7 mouse cellular contexts compared by ENCODE assay signal in the genomic region with DNA sequence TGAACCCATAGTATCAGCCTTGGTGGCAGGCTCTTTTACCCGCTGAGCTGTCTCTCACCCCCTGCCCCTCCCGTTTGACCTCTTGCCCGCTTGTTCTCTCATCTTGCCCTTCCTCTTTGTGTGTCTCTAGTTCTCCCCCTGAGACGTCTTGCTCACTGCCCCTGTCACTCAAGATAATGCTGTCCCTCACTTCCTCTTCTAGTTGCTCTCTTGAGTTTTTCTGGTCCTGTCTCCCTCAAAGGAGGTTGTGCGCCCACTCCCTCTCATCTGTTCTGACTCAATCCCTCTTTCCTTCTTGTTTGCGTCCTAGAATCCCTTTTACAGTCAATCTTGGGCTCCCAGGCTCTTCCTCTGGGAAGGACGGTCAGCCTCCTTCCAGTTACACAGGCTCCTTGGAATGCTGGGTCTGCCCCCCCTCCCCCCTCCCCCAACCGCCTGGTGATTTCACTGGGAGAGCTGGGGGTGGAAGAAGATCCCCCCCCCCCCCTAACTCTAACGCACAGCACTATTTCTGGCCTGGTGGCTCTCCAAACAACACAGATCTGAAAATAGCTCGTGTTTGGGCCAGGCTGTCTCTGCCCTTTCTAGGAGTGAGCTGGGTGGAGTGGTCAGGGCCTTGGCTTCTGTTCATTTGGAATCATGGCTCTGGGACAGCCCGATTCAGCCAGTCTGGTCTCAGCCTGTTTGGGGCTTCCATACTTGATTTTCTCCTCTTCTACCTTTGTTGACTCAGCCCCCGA. TPM values are rescaled to one million over a fixed set of nuclear protein-coding genes. Genes with fewer than 3 reads are reported as not detected.
A peak's percentile ranks its signal among the peaks of the same experiment; 100 is the strongest.
DNase-seq lines count a peak whose midpoint lies in the region; ATAC-seq and TF ChIP-seq lines count a peak whose summit lies in the region.

No protein-coding gene starts in this region.

- H3K4me2 ChIP-seq in midbrain, embryonic 11.5 days: no peak overlapping the region

- H3K4me3 ChIP-seq in kidney, adult 2 months (ENCODE audit: insufficient read depth, low read depth, low read length): no peak overlapping the region
- H3K4me3 ChIP-seq in midbrain, embryonic 11.5 days (ENCODE audit: low read depth, low read length): no peak overlapping the region

- no peaks in the 10 kb centered on the region for H3K27me3 ChIP-seq in kidney, adult 2 months (replicated peaks; ENCODE audit: control insufficient read depth, insufficient read depth, low read length)
- no peaks in the 10 kb centered on the region for H3K27me3 ChIP-seq in midbrain, embryonic 11.5 days (ENCODE audit: control insufficient read depth, insufficient read depth, low read length)

- H3K27ac ChIP-seq in kidney, adult 2 months (ENCODE audit: insufficient read depth, low read depth, low read length): peak overlapping the region; percentile 57
- H3K27ac ChIP-seq in midbrain, embryonic 11.5 days (ENCODE audit: low read depth, low read length): no peak overlapping the region

- H3K9ac ChIP-seq in midbrain, embryonic 11.5 days (ENCODE audit: low read length): no peak overlapping the region

- TF ChIP-seq POLR2A in kidney, adult 2 months (IDR thresholded peaks at IDR 0.05; ENCODE audit: low read depth, low read length): no peak

- peak; percentile 97 for ATAC-seq in megakaryocyte, adult 5-6 weeks (ENCODE audit: poor library complexity, severe bottlenecking)
- no peak for ATAC-seq in midbrain, embryonic 11.5 days (ENCODE audit: low FRiP score)

- WGBS in kidney, adult 2 months: 48% methylated on average over 12 of the region's 12 CpGs
- 52% methylated on average over 12 of the region's 12 CpGs for WGBS in midbrain, embryonic 11.5 days

- peaks cover 20% of the 10 kb centered on the region for H3K4me1 ChIP-seq in kidney, adult 2 months (ENCODE audit: control insufficient read depth, insufficient read depth, low read length)
- H3K4me1 ChIP-seq in midbrain, embryonic 11.5 days (ENCODE audit: control insufficient read depth, insufficient read depth, low read length): peaks cover 3% of the 10 kb centered on the region; the same call in 1 of the 2 replicates

- no peaks in the 10 kb centered on the region for H3K36me3 ChIP-seq in kidney, adult 2 months (ENCODE audit: control insufficient read depth, insufficient read depth, low read length)
- H3K36me3 ChIP-seq in midbrain, embryonic 11.5 days (ENCODE audit: control insufficient read depth, insufficient read depth, low read length): no peaks in the 10 kb centered on the region

- peak; percentile 78 for DNase-seq in 3T3-L1 (ENCODE audit: low read depth, low spot score)
- peak; percentile 11 to 20 for DNase-seq in B cell, adult 2 months
- DNase-seq in fibroblast of lung, adult 2 months (ENCODE audit: low read depth): peak; percentile 89
- peak; percentile 61 for DNase-seq in kidney, adult 2 months
- no peak for DNase-seq in left cerebral cortex, adult 11 months (ENCODE audit: low spot score)
- no peak for DNase-seq in midbrain, embryonic 11.5 days (ENCODE audit: low spot score, missing footprints)

- H3K9me3 ChIP-seq in midbrain, embryonic 11.5 days (ENCODE audit: control insufficient read depth, low read length): no peaks in the 10 kb centered on the region

- TF ChIP-seq CTCF in kidney, adult 2 months (conservative IDR thresholded peaks at IDR 0.05; ENCODE audit: insufficient read depth, insufficient read length, low read depth, low read length): no peak

RNA-seq across cellular contexts. Expression of a gene that starts 4.3 kb away (rescaled TPM):
- 1.1 and 2.1 TPM in 2 replicates for polyA plus RNA-seq in kidney, adult 2 months (2012; rRNA removed)
- not detected in 2 replicates for total RNA-seq in megakaryocyte, adult 5-6 weeks (2015)
- total RNA-seq in megakaryocyte, adult 5-6 weeks (2017): not detected in 2 replicates
- polyA plus RNA-seq in midbrain, embryonic 11.5 days (2014; fragmentation: Nextera tagmentation; extraction: Ambion mirVana): not detected in 2 replicates

RNA-seq across cellular contexts. Expression of a gene that starts 30.4 kb away (rescaled TPM):
- polyA plus RNA-seq in kidney, adult 2 months (2012; rRNA removed): 57.7 and 67.0 TPM in 2 replicates
- 19.1 and 19.6 TPM in 2 replicates for total RNA-seq in megakaryocyte, adult 5-6 weeks (2015)
- total RNA-seq in megakaryocyte, adult 5-6 weeks (2017): 43.3 and 47.2 TPM in 2 replicates
- 176 and 192 TPM in 2 replicates for polyA plus RNA-seq in midbrain, embryonic 11.5 days (2014; fragmentation: Nextera tagmentation; extraction: Ambion mirVana)

RNA-seq across cellular contexts. Expression of a gene that starts 39.6 kb away (rescaled TPM):
- polyA plus RNA-seq in kidney, adult 2 months (2012; rRNA removed): 10.2 and 14.4 TPM in 2 replicates
- total RNA-seq in megakaryocyte, adult 5-6 weeks (2015): 12.4 and 13.5 TPM in 2 replicates
- 28.7 and 32.4 TPM in 2 replicates for total RNA-seq in megakaryocyte, adult 5-6 weeks (2017)
- polyA plus RNA-seq in midbrain, embryonic 11.5 days (2014; fragmentation: Nextera tagmentation; extraction: Ambion mirVana): 4.5 and 4.8 TPM in 2 replicates

RNA-seq across cellular contexts. Expression of a gene that starts 50.2 kb away (rescaled TPM):
- polyA plus RNA-seq in kidney, adult 2 months (2012; rRNA removed): 0.03 and 0.08 TPM in 2 replicates
- not detected in 2 replicates for total RNA-seq in megakaryocyte, adult 5-6 weeks (2015)
- total RNA-seq in megakaryocyte, adult 5-6 weeks (2017): not detected in 2 replicates
- polyA plus RNA-seq in midbrain, embryonic 11.5 days (2014; fragmentation: Nextera tagmentation; extraction: Ambion mirVana): 0.40 and 0.59 TPM in 2 replicates

Comparison
In these comparisons a context has a peak if more than half of its experiments do, and no peak if none do; other contexts are left out.
1. DNase-seq: peak in 3T3-L1 (single experiment), B cell, adult 2 months (2 of 2), fibroblast of lung, adult 2 months (single experiment) and kidney, adult 2 months (single experiment); none in left cerebral cortex, adult 11 months (single experiment) and midbrain, embryonic 11.5 days (single experiment).